Mouse (Mus musculus): Measurements from ENCODE around the gene Krtdap. TPM values are rescaled to one million over a fixed set of nuclear protein-coding genes. Genes with fewer than 3 reads are reported as not detected.

Krtdap gene
- polyA plus RNA-seq, 1 experiment from 2014 or later: not detected

- H3K36me3 ChIP-seq (ENCODE audit: control insufficient read depth, insufficient read depth, low read length): no peaks in the 10 kb centered on the region
- no peaks in the 10 kb centered on the region for H3K4me1 ChIP-seq (ENCODE audit: control insufficient read depth, insufficient read depth, low read length)
- no peak overlapping the region for H3K4me3 ChIP-seq (ENCODE audit: low read depth, low read length)
- no peak overlapping the region for H3K4me2 ChIP-seq
- 42% methylated on average over 4 of the region's 4 CpGs for WGBS
- H3K27me3 ChIP-seq (ENCODE audit: control insufficient read depth, insufficient read depth, low read length): no peaks in the 10 kb centered on the region
- H3K27ac ChIP-seq (ENCODE audit: low read depth, low read length): no peak overlapping the region
- no peak overlapping the region for H3K9ac ChIP-seq (ENCODE audit: low read length)
- peaks cover 4% of the 10 kb centered on the region; the same call in 1 of the 2 replicates for H3K9me3 ChIP-seq (ENCODE audit: control insufficient read depth, low read length)
- no peak for ATAC-seq (ENCODE audit: low FRiP score)
- DNase-seq (ENCODE audit: low spot score, missing footprints): no peak
These were observed 28.8 kb upstream of the Krtdap start for GRCm38 (mm10) chr7:30758853-30759252.

- H3K9me3 ChIP-seq (ENCODE audit: control insufficient read depth, low read length): no peaks in the 10 kb centered on the region
- H3K27ac ChIP-seq (ENCODE audit: low read depth, low read length): no peak overlapping the region
- WGBS: 79% methylated on average over 4 of the region's 4 CpGs
- H3K36me3 ChIP-seq (ENCODE audit: control insufficient read depth, insufficient read depth, low read length): no peaks in the 10 kb centered on the region
- ATAC-seq (ENCODE audit: low FRiP score): no peak
- no peak overlapping the region for H3K9ac ChIP-seq (ENCODE audit: low read length)
- no peak overlapping the region for H3K4me3 ChIP-seq (ENCODE audit: low read depth, low read length)
- H3K27me3 ChIP-seq (ENCODE audit: control insufficient read depth, insufficient read depth, low read length): no peaks in the 10 kb centered on the region
- no peak overlapping the region for H3K4me2 ChIP-seq
- no peak for DNase-seq (ENCODE audit: low spot score, missing footprints)
- no peaks in the 10 kb centered on the region for H3K4me1 ChIP-seq (ENCODE audit: control insufficient read depth, insufficient read depth, low read length)
These were observed 25.8 kb upstream of the Krtdap start for GRCm38 (mm10) chr7:30761769-30762352.

- 36% methylated on average over 5 of the region's 5 CpGs for WGBS
- Histone ChIP-seq H3K9me3 (ENCODE audit: control insufficient read depth, low read length) (no peaks in the 10 kb centered on the region), H3K9ac (ENCODE audit: low read length) (no peak within 1 kb of the TSS), H3K4me1 (ENCODE audit: control insufficient read depth, insufficient read depth, low read length) (no peaks in the 10 kb centered on the region), H3K4me2 (no peak within 1 kb of the TSS), H3K36me3 (ENCODE audit: control insufficient read depth, insufficient read depth, low read length) (no peaks in the 10 kb centered on the region), H3K27me3 (ENCODE audit: control insufficient read depth, insufficient read depth, low read length) (no peaks in the 10 kb centered on the region), H3K27ac (ENCODE audit: low read depth, low read length) (no peak within 1 kb of the TSS), H3K4me3 (ENCODE audit: low read depth, low read length) (no peak within 1 kb of the TSS)
- ATAC-seq (ENCODE audit: low FRiP score): no peak
- no peak for DNase-seq (ENCODE audit: low spot score, missing footprints)
These were observed 24.2 kb upstream of the Krtdap start, which contains the start of gene Dmkn for GRCm38 (mm10) chr7:30763456-30763855. Dmkn (plus strand) TSS chr7:30763756.

- Histone ChIP-seq H3K9me3 (ENCODE audit: control insufficient read depth, low read length) (no peaks in the 10 kb centered on the region), H3K27ac (ENCODE audit: low read depth, low read length) (no peak overlapping the region), H3K4me3 (ENCODE audit: low read depth, low read length) (no peak overlapping the region), H3K27me3 (ENCODE audit: control insufficient read depth, insufficient read depth, low read length) (no peaks in the 10 kb centered on the region), H3K4me2 (peak overlapping the region; percentile 4; the same call in 1 of the 2 replicates), H3K9ac (ENCODE audit: low read length) (no peak overlapping the region), H3K4me1 (ENCODE audit: control insufficient read depth, insufficient read depth, low read length) (no peaks in the 10 kb centered on the region), H3K36me3 (ENCODE audit: control insufficient read depth, insufficient read depth, low read length) (no peaks in the 10 kb centered on the region)
- no peak for DNase-seq (ENCODE audit: low spot score, missing footprints)
- WGBS: 47% methylated on average over 11 of the region's 11 CpGs
- ATAC-seq (ENCODE audit: low FRiP score): no peak
These were observed 22.5 kb upstream of the Krtdap start for GRCm38 (mm10) chr7:30765173-30765572.

GRCm38 (mm10) chr7:30766408-30766807, 21.3 kb upstream of the Krtdap start:
- H3K4me2 ChIP-seq: no peak overlapping the region
- WGBS: 92% methylated on average over 4 of the region's 4 CpGs
- no peak overlapping the region for H3K4me3 ChIP-seq (ENCODE audit: low read depth, low read length)
- H3K9ac ChIP-seq (ENCODE audit: low read length): no peak overlapping the region
- no peaks in the 10 kb centered on the region for H3K36me3 ChIP-seq (ENCODE audit: control insufficient read depth, insufficient read depth, low read length)
- DNase-seq (ENCODE audit: low spot score, missing footprints) (no peak), ATAC-seq (ENCODE audit: low FRiP score) (no peak)
- no peak overlapping the region for H3K27ac ChIP-seq (ENCODE audit: low read depth, low read length)
- H3K27me3 ChIP-seq (ENCODE audit: control insufficient read depth, insufficient read depth, low read length): no peaks in the 10 kb centered on the region
- no peaks in the 10 kb centered on the region for H3K9me3 ChIP-seq (ENCODE audit: control insufficient read depth, low read length)
- H3K4me1 ChIP-seq (ENCODE audit: control insufficient read depth, insufficient read depth, low read length): no peaks in the 10 kb centered on the region

GRCm38 (mm10) chr7:30769236-30769635, 18.5 kb upstream of the Krtdap start:
- Histone ChIP-seq H3K9me3 (ENCODE audit: control insufficient read depth, low read length) (no peaks in the 10 kb centered on the region), H3K4me2 (no peak overlapping the region), H3K27ac (ENCODE audit: low read depth, low read length) (no peak overlapping the region), H3K36me3 (ENCODE audit: control insufficient read depth, insufficient read depth, low read length) (no peaks in the 10 kb centered on the region), H3K4me1 (ENCODE audit: control insufficient read depth, insufficient read depth, low read length) (no peaks in the 10 kb centered on the region), H3K4me3 (ENCODE audit: low read depth, low read length) (no peak overlapping the region), H3K9ac (ENCODE audit: low read length) (no peak overlapping the region), H3K27me3 (ENCODE audit: control insufficient read depth, insufficient read depth, low read length) (no peaks in the 10 kb centered on the region)
- DNase-seq (ENCODE audit: low spot score, missing footprints) (no peak), ATAC-seq (ENCODE audit: low FRiP score) (no peak)
- 30% methylated on average over 9 of the region's 9 CpGs for WGBS

- no peaks in the 10 kb centered on the region for H3K4me1 ChIP-seq (ENCODE audit: control insufficient read depth, insufficient read depth, low read length)
- WGBS: 91% methylated on average over 9 of the region's 9 CpGs
- H3K4me2 ChIP-seq: no peak overlapping the region
- ATAC-seq (ENCODE audit: low FRiP score): no peak
- DNase-seq (ENCODE audit: low spot score, missing footprints): no peak
- H3K27me3 ChIP-seq (ENCODE audit: control insufficient read depth, insufficient read depth, low read length): no peaks in the 10 kb centered on the region
- no peaks in the 10 kb centered on the region for H3K36me3 ChIP-seq (ENCODE audit: control insufficient read depth, insufficient read depth, low read length)
- no peak overlapping the region for H3K9ac ChIP-seq (ENCODE audit: low read length)
- H3K9me3 ChIP-seq (ENCODE audit: control insufficient read depth, low read length): no peaks in the 10 kb centered on the region
- H3K27ac ChIP-seq (ENCODE audit: low read depth, low read length): no peak overlapping the region
- no peak overlapping the region for H3K4me3 ChIP-seq (ENCODE audit: low read depth, low read length)
These were observed 11.6 kb upstream of the Krtdap start for GRCm38 (mm10) chr7:30776104-30776503.

GRCm38 (mm10) chr7:30777081-30777579, 10.6 kb upstream of the Krtdap start:
- Histone ChIP-seq H3K4me1 (ENCODE audit: control insufficient read depth, insufficient read depth, low read length) (no peaks in the 10 kb centered on the region), H3K4me2 (no peak overlapping the region), H3K27ac (ENCODE audit: low read depth, low read length) (no peak overlapping the region), H3K9me3 (ENCODE audit: control insufficient read depth, low read length) (no peaks in the 10 kb centered on the region), H3K27me3 (ENCODE audit: control insufficient read depth, insufficient read depth, low read length) (no peaks in the 10 kb centered on the region), H3K36me3 (ENCODE audit: control insufficient read depth, insufficient read depth, low read length) (no peaks in the 10 kb centered on the region), H3K9ac (ENCODE audit: low read length) (no peak overlapping the region), H3K4me3 (ENCODE audit: low read depth, low read length) (no peak overlapping the region)
- DNase-seq (ENCODE audit: low spot score, missing footprints): no peak
- no peak for ATAC-seq (ENCODE audit: low FRiP score)
- WGBS: 44% methylated on average over 7 of the region's 7 CpGs

- no peaks in the 10 kb centered on the region for H3K9me3 ChIP-seq (ENCODE audit: control insufficient read depth, low read length)
- H3K36me3 ChIP-seq (ENCODE audit: control insufficient read depth, insufficient read depth, low read length): no peaks in the 10 kb centered on the region
- ATAC-seq (ENCODE audit: low FRiP score): no peak
- no peak overlapping the region for H3K4me3 ChIP-seq (ENCODE audit: low read depth, low read length)
- no peak overlapping the region for H3K27ac ChIP-seq (ENCODE audit: low read depth, low read length)
- H3K4me1 ChIP-seq (ENCODE audit: control insufficient read depth, insufficient read depth, low read length): no peaks in the 10 kb centered on the region
- no peak overlapping the region for H3K9ac ChIP-seq (ENCODE audit: low read length)
- H3K27me3 ChIP-seq (ENCODE audit: control insufficient read depth, insufficient read depth, low read length): no peaks in the 10 kb centered on the region
- DNase-seq (ENCODE audit: low spot score, missing footprints): no peak
- H3K4me2 ChIP-seq: no peak overlapping the region
- 64% methylated on average over 1 of the region's 1 CpGs for WGBS
These were observed 9.8 kb upstream of the Krtdap start for GRCm38 (mm10) chr7:30777911-30778310.

Measured in midbrain, embryonic 11.5 days (tissue).